Mouse (Mus musculus) adrenal gland, adult (tissue): ENCODE measurements at regions not wholly inside any gene's neighbourhood (a gene's known extent, or its start where the extent isn't known, plus 50 kb on each side); places are given as distances from the start of the nearest gene placed in this dataset.
A peak's percentile ranks its signal among the peaks of the same experiment; 100 is the strongest.

ENCODE experiments used
- DNase-seq, 2 experiments: peaks; one replicate each; pipeline ENCODE4 v3.0.0; 2022 to 2023; ENCODE audit warnings: low spot score in 1 of 2; ENCODE audit not compliant: inconsistent age in 2 of 2

GRCm38 (mm10) chr7:89088141-89088540 is 315.9 kb downstream of the Tmem135 start:
- no peak for DNase-seq

- peak in 1 of 2 experiments; percentile 77 for DNase-seq
These were observed 317.7 kb downstream of the Tmem135 start for GRCm38 (mm10) chr7:89086348-89086747.

DNA sequence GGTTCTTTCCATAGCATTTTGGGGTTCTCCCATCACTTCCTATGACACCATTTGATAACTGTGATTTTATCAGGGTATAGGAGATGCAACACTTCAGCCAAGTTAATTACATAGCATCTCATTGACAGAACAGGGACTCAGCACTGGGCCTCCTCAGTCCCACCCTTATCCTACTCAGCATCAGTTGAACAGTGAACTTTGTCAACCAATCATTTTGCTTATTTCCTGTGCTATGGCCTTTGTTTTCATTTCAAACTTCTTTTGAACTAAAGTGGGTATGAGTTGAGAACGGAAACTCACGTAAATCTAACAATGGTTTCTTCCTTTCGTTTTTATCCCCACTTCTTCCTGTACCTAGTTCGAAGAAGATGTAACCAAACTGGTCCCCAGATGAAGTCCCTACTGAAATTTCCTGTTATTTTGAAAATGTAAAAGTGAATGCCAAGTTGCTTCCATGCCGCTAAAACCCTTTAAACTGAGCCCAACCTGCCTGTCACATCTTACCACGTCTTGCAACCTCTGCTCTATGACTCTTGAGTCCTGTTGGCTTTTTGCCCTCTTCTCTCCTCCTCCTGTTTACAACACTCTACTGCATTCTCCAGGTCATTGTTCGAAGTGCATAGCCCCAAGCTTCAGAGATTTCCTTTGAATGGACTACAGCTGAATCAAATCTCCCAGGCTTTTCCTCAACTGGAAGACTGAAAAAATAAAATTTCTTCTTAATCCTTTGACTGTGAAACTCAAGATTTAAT is 329.9 kb downstream of the Tmem135 start:
- no peak for DNase-seq

GRCm38 (mm10) chr7:89070030-89070429 is 334.0 kb downstream of the Tmem135 start:
- DNase-seq: no peak

DNA sequence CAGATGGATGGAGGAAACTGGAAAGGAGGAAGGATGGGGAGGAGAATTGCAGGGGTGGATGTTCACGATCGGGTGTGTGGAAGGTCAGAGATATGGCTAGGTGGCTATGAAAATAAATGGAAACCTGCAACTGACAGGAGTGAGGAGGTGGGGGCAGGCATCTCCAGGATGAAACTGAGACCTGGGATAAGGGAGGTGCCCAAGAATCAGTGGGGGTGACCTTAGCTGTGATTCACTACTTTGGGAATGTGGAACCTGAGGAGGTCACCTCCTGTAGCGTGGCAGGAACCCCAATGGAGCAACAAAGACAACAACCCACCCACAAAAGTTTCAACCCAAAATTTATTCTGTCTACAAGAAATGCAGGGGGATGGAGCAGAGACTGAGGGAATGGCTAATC is 339.6 kb downstream of the Tmem135 start:
- no peak for DNase-seq

DNA sequence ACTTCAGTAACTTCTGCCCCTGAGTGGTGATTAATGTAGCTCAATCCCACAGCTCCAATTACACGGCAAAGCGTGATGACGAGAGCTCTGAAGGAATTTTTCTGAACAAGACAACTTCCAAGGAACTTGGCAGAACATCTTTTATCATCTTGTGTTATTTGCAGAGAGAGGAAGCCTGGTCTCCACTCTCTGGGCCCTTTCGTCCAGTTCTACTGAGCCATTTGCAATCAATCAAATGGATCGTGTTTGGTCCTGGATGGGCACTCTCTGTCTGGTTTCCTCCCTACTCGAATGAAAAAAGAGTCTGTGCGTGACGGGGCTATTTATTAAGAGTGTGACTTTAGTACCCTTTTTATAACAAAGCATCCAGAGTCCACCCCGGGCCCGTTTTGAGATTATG is 340.4 kb downstream of the Tmem135 start:
- no peak for DNase-seq

DNA sequence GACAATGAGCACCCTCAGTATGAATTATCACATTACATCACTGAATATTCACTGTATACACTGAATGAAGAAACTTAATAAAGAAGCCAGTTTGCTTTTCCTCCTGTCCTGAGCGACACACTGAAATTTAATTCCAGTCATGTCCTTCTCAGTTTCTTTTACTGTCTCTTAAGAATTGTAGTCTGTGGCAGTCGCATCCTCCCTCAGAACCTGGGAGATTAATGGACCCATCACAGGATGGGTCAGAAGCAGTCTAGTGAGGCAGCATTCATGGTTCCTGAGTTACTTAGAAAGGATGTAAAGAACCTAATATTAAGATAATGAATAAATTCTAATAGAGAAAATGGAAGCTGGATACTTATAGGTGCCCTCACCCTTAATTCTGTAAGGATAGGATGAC is 349.5 kb downstream of the Tmem135 start:
- DNase-seq: no peak

DNA sequence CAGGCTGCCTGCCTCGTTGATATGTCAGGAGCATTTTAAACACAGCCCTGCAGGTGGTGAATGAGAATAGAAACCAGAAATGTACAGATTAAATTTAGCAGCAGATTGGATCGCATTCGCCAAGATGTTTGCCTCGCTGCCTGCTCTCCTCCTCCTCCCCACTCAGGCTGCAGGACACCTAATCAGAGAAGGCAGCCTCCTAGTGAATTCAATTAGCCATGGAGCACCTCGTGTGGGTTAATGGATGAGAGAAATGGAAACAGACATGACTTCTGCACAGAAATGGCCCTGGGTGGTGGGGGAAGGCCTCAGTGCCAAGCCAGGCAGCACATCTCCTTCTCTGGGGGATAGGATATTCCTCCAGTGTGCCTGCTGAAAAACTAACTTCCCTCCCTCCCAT is 352.8 kb downstream of the Tmem135 start:
- peak; percentile 18 to 37 for DNase-seq

- no peak for DNase-seq
These were observed 357.4 kb downstream of the Tmem135 start for GRCm38 (mm10) chr7:89046405-89047217.

DNA sequence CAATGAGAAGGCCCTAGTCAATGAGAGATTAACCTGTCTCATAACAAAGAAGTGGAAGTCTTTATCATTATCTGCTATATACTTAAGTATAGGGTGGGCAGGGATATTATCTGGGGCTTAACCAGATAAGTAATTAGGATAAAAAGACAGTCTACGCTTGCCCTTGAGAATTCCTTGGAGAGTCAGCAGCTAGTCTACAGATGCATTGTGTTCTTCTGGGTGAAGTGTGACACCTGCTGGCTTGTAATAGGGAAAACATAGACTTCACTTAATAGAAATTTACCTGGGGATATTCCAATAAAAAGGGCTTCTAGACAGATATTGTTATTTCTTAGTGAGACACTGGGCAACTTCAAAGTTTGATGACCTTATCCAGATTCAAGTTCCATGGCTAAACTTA is 361.0 kb downstream of the Tmem135 start:
- no peak for DNase-seq

- no peak for DNase-seq
These were observed 362.7 kb downstream of the Tmem135 start for GRCm38 (mm10) chr7:89041287-89041686.

DNA sequence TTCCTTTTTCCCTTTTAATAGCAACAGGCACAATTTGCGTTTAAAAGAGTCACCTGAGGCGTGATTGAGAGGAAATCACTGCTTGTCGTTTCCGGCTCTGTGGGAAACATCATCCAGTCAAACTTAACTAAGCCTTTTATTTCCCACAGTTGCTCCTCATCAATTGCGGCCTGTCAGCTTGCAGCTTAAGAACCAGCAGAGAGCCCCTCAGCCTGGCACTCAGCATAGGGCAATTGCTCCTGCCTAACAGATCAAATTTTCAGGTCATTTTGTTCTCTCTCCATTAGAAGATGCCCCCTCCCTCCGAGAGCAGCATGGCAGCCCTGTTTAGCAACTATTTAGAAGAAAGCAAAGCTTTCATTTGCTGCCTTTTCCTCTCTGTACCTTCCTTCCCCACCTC is 363.9 kb downstream of the Tmem135 start:
- DNase-seq: no peak

GRCm38 (mm10) chr7:89035138-89035996 is 368.7 kb downstream of the Tmem135 start:
- DNase-seq: no peak

GRCm38 (mm10) chr7:89023230-89024030 is 380.6 kb downstream of the Tmem135 start:
- no peak for DNase-seq

DNA sequence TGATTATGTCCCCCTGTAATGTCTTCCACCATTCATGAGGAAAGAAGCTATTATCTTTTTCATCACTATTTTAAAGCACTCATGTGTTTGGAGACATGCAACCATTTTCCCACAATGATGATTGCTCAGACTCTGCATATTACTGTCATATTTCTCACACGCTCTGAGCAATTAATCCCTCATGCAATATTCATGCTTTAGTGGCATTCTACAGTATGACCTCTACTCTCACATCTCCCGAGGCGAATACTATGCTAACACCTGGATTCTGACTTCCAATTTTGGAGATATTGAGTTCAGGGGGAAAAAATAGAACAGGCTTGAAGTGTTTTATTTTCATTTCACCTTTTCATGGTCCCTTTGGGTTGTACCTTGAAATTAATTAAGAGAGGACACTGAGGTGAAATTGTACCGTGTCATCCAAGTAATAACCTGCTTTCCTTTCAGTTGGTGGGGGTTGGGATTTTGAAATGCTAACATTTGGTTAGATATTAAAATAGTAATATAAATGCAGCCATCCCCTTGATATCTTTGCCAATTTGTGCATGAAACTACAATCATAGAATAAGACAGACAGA is 405.1 kb downstream of the Tmem135 start:
- DNase-seq: no peak

DNA sequence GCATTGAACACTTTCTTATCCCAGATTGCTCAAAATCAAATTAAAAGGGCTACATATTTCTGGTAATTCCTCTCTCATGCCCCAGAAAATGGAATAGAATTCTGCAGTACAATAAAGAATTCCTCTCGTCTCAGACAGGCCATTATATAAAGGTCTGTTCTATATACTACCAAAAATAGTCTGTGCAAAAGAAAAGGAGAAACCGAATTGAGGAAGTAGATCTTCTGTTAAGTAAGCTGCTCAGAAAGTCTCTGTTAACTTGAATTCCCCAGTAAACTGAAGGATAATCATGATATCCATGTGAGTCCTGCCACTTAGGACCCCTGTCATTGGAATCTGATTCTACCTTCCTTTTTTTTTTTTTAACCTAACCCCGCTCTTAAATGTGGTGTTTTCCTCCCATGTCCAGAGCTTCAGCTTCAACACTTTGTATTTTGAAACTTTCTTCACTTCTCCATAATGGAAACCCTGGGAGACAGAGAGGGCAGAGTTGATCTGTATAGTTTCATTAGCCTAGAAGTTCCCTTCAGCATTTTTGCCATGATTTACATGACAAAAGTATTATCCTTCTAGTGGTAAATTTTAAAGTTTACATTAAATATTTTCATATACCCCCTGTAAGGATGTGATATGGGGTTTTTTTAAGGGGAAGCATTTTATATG is 406.1 kb downstream of the Tmem135 start:
- peak in 1 of 2 experiments; percentile 9 for DNase-seq

GRCm38 (mm10) chr7:88974436-88974835 is 429.6 kb downstream of the Tmem135 start:
- DNase-seq: no peak

GRCm38 (mm10) chr7:88960841-88961240 is 443.2 kb downstream of the Tmem135 start:
- no peak for DNase-seq

DNA sequence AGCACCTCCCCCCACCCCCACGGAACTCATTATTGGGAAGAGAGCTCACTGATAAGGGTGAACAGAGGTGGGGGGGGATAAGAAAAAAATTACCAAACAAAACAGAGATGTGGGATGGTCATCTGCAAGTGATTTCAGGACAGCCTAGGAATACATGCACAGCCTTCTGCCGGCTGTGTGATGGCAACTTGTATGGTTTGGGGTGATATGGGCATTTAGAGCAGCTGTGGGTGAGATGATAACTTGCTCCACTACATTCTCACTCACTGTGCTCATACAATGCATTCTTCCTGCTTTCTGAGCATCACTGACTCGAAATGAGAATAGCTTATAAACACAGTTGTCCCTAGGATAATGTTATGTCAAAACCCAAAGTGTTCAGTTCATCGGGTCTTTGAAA is 443.8 kb downstream of the Tmem135 start:
- DNase-seq: no peak
